Mouse (Mus musculus): Measurements from ENCODE around the gene Hc.

Hc gene

DNA sequence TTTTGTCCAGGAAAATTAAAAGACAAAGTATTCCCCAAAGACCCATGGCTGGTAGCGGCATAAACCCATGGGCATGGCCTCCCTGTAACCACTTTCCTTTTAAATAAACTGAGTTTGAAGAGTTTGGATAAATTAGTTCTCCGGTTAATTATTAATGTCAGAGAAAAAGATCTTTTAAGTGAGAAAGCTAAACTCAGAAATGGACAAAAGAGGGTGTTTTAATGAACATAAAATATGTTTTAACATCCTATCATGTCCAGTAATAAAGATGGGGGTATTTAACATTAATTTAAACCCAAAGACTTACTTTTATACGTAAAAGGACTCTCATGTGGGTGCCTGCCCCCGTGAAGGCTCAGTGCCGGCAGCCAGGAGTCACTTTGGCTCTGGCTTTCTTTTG is at the start of gene Hc:
Hc (minus strand) TSS at position 101 of the 400 bp plus-strand sequence.
- no peak for DNase-seq (ENCODE audit: low spot score)

DNA sequence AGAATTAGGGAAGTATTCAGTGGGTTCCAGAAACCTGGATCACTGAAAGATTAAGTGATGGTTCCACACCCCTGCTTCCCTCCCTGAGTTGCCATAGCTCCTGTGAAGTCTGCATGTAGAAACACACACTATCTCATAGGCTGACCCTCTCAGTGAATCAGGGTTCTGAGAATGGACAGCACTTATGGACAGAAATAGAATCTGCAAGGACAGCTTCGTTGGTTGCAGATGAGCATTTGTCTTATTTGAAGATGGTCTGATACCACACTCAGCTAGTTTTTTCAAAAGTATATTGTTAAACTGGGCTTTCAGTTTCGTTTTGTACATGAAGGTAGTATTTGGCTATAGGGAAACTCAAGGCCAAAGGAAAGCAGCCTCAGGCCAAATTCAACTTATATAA is 49.3 kb upstream of the Hc start:
- no peak for DNase-seq (ENCODE audit: low spot score)

DNA sequence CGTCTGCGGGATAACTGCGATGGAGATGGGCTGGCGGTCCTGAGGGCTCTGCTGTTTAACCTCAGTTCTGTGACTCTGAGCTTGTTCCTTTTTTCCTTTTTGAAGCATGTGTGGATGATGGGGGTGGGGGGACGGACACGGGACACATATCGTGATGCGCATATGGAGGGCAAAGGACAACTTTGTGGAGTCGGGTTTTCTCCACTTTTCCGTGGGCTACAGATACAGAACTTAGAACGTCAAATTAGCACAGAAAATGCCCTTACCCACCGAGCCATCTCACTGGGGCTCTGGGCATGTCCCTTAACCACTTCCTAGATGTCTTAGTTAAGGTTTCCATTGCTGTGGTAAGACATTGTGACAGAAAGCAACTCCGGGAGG is 48.7 kb upstream of the Hc start:
- no peak for DNase-seq (ENCODE audit: low spot score)

DNA sequence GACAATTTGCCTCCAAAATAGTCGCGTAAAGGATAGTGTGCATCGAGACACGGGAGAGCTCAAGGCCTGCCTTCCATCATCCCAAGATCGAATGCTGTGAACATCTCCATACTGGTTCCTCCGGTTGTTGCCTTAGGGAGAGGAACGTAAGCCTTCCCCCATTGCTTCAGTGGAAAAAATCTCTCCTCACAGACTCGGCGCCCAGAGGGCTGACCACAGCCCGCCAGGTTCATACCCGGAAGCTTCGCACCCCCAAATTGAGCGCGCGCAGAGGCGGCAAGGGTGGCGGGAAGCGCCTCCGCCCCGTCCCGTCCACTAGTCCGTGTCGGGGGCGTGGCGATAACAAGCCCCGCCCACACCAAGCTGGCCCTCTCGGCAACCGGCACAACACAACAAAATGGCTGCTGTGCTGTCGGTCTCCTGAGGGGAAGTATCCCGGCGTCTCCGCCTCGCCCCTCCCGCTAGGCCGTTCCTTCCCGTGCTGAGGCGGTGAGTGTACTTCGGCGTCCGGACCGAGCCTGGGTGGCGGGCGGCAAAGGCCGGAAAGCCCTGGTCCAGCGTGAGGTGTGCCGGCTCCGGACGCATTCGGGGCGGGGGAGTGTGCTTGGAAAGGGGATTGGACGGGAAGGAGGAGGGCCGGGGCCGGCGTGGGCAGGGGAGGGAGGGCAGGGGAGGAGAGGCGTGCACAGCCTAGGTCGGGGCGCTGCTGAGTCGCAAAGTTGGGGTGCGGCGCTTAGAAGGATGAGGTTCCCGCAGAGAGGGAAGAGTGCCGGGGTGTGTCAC is 48.1 kb upstream of the Hc start, which contains the start of gene Cntrl:
Cntrl (plus strand) TSS at position 352 of the 783 bp plus-strand sequence.
- DNase-seq (ENCODE audit: low spot score): peak; percentile 95

DNA sequence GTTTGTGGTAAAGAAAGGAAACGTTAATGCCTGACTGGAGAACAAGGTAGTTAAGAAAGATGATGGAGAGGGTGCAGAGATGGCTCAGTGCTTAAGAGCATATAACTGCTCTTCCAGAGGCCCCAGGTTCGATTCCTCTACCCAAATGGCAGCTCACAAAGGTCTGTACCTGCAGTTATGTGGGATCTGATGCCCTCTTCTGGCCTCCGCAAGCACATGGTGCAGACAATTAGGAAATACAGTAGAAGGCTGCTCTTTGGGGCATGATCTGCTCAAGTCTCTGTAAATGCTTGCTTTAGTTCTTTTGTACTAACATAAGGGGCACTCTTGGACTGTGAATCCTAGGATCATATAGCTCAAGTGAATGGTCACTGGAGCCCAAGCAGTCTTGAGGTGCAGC is 47.5 kb upstream of the Hc start:
- peak; percentile 45 for DNase-seq (ENCODE audit: low spot score)

DNA sequence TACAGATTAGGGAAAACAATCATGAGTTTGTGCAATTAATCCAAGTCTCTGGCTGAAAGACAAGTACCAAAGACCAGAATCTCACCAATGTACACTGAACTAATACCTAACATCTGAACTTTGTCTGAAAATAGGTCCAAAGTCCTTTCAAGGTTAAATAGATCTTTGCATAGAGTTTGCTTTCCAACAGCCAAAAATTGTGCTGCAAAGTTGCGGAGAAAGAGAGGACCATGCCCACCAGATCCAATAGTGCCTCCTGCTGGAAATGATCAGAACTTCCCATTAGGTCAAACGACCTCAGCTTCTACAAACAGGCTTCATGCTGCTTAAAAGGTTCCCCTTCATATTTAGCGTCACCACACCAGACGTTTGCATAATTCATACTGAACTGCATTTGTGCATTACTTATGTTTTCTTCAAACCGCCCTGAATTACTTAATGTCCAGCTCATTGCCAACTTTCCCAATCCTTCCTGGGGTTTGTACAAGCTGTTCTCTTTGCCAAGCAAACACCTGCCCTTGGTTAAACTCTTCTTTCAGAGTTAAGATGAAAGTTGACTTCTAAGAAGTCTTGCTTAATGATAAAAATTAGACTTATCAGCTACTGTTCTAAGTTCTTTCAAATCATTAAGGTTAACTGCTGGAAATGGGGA is 46.9 kb upstream of the Hc start:
- peak; percentile 30 for DNase-seq (ENCODE audit: low spot score)

DNA sequence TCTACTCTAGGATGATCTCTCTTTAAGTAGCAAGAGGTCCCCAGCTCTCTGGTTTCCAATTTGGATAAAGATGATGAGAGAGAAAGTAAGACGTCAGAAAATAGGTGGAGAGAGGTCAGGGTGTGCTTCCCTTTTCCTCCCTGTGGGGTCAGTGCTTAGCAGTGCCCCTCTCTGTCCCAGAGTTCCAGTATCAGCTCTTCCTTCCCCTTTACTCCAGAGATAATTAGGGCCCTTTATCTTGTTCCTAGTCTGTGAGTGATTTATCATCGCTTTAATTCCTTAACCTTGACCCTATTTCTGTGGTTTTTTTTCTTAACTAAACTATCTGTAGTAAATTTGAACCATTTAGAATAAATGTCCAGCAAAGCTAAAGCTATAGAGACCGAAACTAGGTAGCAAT is 43.6 kb upstream of the Hc start:
- DNase-seq (ENCODE audit: low spot score): no peak

DNA sequence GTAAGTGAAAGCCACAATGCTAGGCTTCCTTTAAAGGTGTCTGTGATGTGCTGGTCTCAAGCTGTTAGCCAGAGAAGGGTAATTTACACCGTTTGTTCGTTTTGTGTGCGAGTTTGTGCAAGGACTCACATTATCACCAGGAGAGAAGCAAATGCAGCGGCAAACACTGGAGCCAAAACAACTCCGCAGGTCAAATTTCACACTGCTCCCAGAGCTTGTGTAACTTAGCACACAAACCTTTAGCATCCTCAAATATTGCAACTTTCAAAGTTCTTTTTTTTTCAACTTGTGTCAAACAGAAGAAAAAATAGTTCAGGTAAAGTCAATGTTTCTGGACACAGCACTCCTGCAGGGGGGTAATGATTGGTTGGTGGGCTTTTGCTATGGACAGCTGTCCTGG is 42.3 kb upstream of the Hc start:
- peak; percentile 58 for DNase-seq (ENCODE audit: low spot score)

DNA sequence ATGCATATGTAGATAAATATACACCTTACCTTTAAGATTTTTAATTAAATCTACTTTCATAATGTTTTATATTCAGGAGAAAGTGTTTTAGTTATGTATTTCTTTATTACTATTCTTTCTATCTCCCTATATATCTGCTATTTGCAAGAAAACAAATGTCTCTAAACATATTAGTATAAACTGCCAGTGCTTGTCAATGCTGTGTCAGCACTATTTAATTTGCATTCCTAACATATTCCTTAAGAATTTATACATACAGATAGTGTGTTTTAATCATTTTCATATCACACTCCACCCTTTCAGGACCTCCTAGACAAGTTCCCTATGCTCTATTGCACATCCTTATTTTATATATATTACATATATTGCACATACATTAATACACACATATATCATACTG is 41.5 kb upstream of the Hc start:
- no peak for DNase-seq (ENCODE audit: low spot score)

DNA sequence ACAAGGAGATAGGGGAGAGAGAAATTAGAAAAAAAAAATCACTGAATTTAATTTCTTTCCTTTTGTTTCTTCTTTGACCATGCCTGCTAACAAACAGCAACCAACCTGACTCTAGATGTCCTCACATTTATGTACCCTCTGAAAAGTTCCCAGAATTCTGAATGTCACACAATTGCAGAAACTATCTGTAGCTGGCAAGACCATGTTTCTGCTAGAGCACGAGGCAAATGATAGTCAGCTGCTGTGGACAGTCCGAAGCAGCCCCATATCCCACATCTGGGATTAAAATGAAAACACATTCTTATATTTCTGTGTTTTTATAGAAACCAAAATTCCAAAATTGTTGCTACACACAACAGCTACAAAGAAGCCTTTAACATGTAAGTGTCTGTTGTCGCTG is 40.2 kb upstream of the Hc start, which contains the start of gene AI182371:
AI182371 (minus strand) TSS at position 101 of the 400 bp plus-strand sequence.
- DNase-seq (ENCODE audit: low spot score): no peak

DNA sequence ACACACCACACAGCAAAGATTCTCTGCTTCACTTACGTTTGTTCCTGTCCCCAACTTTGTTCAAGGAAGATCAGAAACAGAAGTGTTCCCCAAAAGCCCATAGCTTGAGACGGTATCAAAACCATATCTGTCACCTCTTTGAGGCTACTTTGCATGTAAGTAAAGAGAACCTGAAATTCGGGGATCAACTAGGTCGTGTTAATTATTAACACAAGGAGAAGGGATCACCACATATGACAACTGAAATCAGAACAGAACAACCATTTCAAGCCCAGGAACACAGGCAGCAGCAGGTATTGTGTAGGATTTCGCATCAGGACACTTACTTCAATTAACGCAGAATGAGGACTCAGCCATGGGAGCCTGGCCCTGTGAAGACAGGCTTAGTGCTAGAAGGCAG is 39.3 kb upstream of the Hc start:
- DNase-seq (ENCODE audit: low spot score): no peak

DNA sequence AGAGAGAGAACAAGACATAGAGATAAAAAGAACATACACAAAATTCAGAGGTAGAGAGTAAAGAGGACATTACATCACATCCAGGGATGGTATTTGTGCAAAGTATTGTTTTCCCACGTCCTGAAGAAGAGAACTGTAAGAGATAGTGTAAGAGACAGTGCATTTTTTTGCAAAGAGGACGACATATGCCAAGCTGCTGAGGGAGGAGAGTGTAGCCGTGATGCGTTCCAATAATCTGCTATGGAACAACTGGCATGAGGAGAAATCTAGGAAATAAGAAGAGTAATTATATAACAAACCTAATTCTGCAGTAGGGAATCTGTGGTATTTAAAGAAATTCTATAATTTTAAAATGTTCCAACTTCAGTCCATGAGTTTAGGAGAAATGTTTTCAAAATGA is 26.2 kb upstream of the Hc start:
- DNase-seq (ENCODE audit: low spot score): no peak

DNA sequence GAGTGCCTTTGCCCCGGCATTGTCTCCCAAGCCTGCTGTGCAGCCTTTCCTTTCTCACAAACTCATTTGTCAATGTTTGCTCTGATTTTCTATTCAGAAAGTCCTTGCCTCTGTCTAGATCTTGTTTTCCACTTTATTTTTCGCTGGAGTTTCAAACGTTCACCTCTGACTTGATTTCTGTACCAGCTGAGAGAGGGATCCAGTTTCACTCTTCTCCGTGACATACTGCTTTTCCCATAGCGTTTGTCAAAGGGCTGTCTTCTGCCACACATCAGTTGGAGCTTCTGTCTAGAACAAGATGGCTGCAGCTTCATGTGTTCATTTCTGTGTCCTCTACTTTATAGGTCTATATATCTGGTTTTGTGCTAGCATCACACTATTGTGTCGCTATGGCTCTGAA is 17.9 kb upstream of the Hc start:
- no peak for DNase-seq (ENCODE audit: low spot score)

DNA sequence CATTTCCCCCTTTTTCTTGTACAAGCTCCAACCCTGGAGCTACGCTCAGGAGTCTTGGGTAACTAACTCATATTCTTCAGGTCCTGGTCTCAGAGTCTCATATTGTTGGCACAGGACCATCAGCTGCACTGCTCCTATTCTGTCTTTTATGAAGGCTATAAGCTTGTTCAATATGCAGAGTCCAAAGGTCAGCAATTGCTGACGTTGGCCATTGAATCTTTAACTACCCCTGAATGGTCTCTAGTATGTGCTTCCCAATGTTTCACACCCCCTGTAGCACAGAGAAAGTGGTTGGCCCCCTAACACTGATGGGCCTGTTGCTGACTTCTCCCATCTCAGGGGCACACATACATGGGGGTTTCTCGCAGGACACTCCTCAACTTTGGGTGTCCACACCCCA is 13.1 kb upstream of the Hc start:
- DNase-seq (ENCODE audit: low spot score): no peak

DNA sequence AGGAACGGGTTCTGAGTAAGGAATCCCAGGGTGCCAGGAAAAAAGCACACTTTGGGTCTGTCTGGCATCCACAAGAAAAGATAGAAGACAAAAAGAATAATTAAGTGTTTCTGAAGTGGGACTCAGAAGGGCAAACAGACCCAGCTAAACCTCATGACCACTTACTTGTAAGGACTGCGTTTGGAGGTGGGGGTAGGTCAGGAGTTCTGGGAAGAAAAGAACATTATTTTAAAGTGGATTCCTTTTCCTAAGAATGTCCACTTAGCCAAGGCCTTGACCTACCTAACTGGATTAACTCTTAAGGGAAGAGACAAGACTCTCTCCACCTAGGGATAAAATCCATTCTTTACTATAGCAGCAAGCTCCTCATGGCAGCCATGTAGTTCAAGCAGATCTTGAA is 11.3 kb upstream of the Hc start:
- DNase-seq (ENCODE audit: low spot score): no peak

DNA sequence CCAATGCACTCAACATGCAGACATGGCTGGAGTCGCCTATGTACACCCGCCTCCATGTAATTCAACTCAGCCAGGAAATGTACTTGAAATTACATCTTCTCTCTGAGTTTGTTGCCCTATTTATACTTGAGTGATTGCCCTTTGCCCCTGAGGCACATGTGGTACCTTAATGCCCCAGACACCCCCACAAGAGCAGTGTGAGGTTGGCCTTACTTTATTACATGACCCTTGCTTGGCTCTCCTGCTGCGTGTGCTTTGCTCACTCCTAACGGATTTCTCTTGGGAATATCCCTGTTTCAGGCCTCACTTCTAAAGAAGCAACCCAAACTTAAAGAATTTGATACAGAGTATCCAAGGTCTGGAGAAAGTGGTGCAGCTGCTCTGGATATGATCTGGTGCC is 9.0 kb upstream of the Hc start:
- DNase-seq (ENCODE audit: low spot score): no peak

DNA sequence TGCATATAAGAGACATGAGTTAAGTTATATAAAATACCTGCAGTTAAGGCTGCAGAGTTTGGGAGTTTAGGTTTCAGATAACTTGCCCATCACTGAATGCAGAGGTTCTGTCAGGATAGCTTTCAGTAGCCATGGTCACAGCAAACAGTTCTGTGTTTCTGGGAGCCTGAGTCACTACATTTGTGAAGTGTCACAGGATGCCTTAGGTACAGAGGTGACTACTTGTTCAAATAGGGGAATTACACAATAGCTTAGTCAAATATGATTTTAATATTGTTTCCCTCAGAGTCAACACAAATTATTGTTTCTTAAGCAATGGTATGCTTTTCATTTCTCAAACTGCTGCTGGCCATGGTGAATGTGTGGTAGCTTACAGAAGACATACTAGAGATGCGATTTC is 7.9 kb upstream of the Hc start:
- no peak for DNase-seq (ENCODE audit: low spot score)

DNA sequence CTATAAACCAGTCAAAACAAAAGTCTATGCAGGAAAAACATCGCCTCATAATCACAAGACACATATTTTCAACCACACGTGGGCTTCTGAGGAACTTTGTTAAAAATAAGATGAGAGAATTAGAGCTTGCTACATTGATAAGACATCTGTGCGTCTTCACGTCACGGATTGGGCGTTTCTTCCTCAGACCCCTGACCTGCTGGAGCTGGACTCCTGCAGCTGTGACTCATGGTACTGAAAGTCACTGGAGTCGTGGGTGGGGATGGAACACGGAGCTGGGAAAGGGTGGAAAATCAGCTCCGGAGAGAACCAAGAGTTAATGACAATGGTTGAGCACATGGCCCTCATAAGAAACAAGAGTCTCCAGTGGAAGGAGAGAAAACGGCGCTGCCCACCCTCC is 5.9 kb upstream of the Hc start:
- no peak for DNase-seq (ENCODE audit: low spot score)

DNA sequence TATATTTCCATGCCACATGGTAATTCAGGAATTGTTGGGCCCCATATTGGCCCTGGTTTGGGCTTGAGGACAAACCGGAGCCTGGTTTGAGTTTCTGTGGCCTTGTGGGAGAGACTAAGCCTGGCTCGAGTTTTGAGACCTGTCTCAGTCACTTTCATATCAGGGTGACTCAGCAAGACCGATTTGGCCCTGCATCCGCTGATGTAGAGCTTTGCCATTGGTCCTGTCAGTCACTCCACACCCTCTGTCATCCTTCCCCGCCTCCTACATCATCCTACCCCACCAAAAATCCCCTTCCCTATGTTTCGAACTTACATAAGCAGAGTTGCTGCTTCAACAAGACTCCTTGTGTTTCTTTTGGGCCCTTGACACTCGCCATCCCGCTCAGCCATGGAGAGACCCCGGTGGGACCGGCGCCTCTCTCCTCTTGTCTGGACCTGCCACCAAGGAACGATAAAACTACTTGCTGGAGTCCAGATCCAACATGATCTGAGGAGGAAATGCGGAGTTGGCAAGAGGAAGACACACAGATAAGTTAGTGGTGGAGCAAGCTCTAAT is 5.4 kb upstream of the Hc start:
- no peak for DNase-seq (ENCODE audit: low spot score)

DNA sequence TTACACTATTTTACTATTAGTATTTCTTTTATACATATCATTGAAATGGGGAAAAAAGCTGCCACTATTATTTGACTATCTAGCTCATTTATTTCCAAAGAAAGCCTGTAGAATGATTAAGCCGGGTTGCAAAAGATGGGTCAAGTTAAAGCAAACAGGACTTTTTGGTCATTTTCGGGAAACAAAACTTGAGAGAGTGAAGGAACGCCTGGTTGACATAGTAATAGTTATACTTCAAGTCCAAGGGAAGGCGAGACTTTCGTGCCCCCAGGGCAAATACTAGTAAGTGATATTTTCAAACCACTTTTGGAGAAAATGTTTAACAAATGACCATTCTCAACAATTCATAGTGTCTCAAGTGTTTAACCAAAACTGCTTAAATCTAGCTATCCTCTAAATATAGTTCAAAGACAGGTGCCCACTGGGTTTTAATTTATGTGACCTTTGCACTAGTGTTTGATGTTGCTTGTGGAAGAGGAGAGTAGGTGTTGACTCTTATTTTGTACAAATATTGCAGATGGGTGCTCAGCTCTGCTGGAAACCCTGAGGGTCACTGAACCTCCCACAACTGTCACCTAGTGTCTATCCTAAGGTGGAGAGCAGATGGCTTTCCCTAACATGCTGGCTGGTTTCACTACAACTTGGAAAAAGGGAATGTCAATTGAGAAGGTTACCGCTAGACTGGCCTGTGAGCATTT is 2.2 kb upstream of the Hc start:
- no peak for DNase-seq (ENCODE audit: low spot score)

DNA sequence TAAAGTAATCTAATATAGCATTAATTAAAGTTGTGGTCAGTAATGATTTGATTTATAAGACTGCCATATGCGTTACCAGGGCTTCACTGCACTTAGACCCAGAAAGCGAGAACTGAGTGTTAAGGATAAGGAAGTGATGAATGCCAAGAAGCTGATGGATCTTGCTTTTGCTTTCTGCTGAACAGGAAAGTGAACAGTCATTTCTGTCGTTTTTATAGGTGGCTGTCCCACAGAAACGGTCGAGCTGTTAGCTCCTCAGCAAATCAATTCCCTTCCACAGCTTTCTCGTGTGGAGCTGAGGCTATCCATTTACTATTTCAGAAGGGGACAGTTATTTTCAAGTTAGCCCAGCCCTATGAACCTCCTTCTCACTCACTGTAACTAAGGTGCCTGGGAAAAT is 341 bp downstream of the Hc start:
- no peak for DNase-seq (ENCODE audit: low spot score)

DNA sequence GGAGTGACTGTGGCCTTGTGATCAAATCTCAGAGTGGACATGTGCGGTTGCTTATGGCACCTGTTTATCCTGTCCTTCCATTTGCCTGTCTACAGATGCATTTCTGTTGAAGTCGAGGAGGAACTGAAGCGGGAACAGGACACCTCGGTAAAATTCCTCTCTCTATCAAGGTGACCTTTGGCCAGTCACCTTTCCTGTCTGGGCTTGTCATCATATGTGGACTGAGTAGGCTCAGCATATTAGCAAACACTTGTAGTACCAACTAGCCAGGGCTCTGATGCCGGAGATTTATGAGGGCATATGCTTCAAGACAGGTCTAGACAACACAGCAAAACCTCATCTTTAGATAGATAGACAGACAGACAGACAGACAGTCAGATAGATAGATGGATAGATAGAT is 982 bp downstream of the Hc start:
- no peak for DNase-seq (ENCODE audit: low spot score)

DNA sequence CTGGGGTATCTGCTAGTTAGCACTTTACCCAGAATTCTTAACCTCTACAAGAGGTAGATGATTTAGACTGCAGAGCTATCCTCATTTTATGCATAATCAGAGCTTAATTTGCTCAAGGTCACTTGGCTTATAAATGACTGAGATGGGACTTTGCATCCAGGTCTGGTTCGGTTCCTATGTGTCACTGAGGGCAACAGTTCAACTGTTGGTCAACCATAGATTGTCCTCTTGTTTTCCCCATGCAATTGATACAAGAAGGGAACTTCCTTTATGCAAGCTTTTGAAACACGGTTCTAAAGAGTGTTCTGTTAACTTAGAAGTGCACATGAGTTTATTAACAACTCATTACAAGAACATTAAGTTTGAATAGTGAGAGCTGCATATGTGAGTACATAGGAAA is 2.9 kb downstream of the Hc start:
- no peak for DNase-seq (ENCODE audit: low spot score)

Measured in yolk sac, embryonic 10.5 days (tissue).